Mouse (Mus musculus): ENCODE data around the gene H2al1f.

- TF ChIP-seq CTCF (conservative IDR thresholded peaks at IDR 0.05; ENCODE audit: insufficient read depth, insufficient read length, low read depth, low read length): no peak
- TF ChIP-seq POLR2A (IDR thresholded peaks at IDR 0.05; ENCODE audit: low read depth, low read length): no peak
These were observed 31.8 kb downstream of the H2al1f start for GRCm38 (mm10) chrX:11346756-11347155.
